Mouse (Mus musculus) limb, embryonic 14.5 days (tissue): Measurements from ENCODE around the gene Robo2. TPM values are rescaled to one million over a fixed set of nuclear protein-coding genes. Genes with fewer than 3 reads are reported as not detected.

Experiments
- ATAC-seq: fragments of 200-750 bp; cut with Nextera tagmentation; 2 replicates; pipeline ENCODE4 v1.8.0; 2017; ENCODE audit warnings: low read depth, moderate number of reproducible peaks, moderate TSS enrichment; ENCODE audit not compliant: low FRiP score
- DNase-seq: peaks from one replicate; pipeline ENCODE4 v3.0.0-alpha.2; 2015; ENCODE audit warnings: low spot score
- H3K27ac ChIP-seq: fragments of 300-500 bp; sonication (generic); replicated peaks from 2 replicates; pipeline ENCODE4 v1.5.1; 2014; ENCODE audit warnings: low read depth, mild to moderate bottlenecking, low read length, moderate library complexity, mixed read lengths
- H3K27me3 ChIP-seq: fragments of 300-500 bp; sonication (generic); 2 replicates; pipeline ENCODE4 v1.6.1; 2014; ENCODE audit warnings: low read length, mixed read lengths; ENCODE audit not compliant: control insufficient read depth, insufficient read depth
- H3K36me3 ChIP-seq: fragments of 300-500 bp; sonication (generic); 2 replicates; pipeline ENCODE4 v1.6.1; 2014; ENCODE audit warnings: mild to moderate bottlenecking, low read length, moderate library complexity, mixed read lengths; ENCODE audit not compliant: control insufficient read depth, insufficient read depth
- H3K4me1 ChIP-seq: fragments of 300-500 bp; sonication (generic); 2 replicates; pipeline ENCODE4 v1.6.1; 2014; ENCODE audit warnings: antibody characterized with exemption, low read length, mixed read lengths; ENCODE audit not compliant: control insufficient read depth, insufficient read depth
- H3K4me2 ChIP-seq: fragments of 300-500 bp; sonication (generic); replicated peaks from 2 replicates; pipeline ENCODE4 v1.6.1; 2014; ENCODE audit warnings: low read depth, mild to moderate bottlenecking, low read length, moderate library complexity; ENCODE audit not compliant: severe bottlenecking
- H3K4me3 ChIP-seq: fragments of 300-500 bp; sonication (generic); replicated peaks from 2 replicates; pipeline ENCODE4 v1.5.1; 2014; ENCODE audit warnings: low read length
- H3K9ac ChIP-seq: fragments of 300-500 bp; sonication (generic); 2 replicates; pipeline ENCODE4 v1.6.1; 2014; ENCODE audit warnings: mild to moderate bottlenecking, low read depth, low read length, moderate library complexity; ENCODE audit not compliant: severe bottlenecking
- H3K9me3 ChIP-seq: fragments of 300-500 bp; sonication (generic); 2 replicates; pipeline ENCODE4 v1.6.1; 2016; ENCODE audit warnings: low read length; ENCODE audit not compliant: control insufficient read depth
- POLR2A ChIP-seq: fragments of 200-500 bp; IDR thresholded peaks from 2 replicates; pipeline ENCODE4 v1.8.0; 2012; ENCODE audit warnings: inconsistent platforms, mild to moderate bottlenecking, moderate library complexity, borderline replicate concordance; ENCODE audit not compliant: insufficient read depth, insufficient read length; ENCODE audit errors: extremely low read depth
- WGBS: fragments of 180-500 bp; shearing (Covaris S2); extraction: QIAGEN DNeasy Blood & Tissue Kit; methylation state at CpG from one replicate; pipeline ENCODE4 v1.1.7; 2014; 5-methylcytosine and 5-hydroxymethylcytosine counted together
- polyA plus RNA-seq, 2 experiments: library from polyadenylated mRNA; depleted of rRNA in 1 of 2; stranded (reverse) in 1 of 2; unstranded in 1 of 2; fragments of >200 nt; fragmentation: Nextera tagmentation in 1 of 2; extraction: Ambion mirVana in 1 of 2; gene quantifications; 2 replicates each; pipeline versions ENCODE4 v1.2.1 to v1.2.3; 2012 to 2014

The Robo2 gene
- polyA plus RNA-seq, 2 experiments: 52.6 to 68.8 TPM

GRCm38 (mm10) chr16:74237411-74237930, 174.2 kb downstream of the Robo2 start:
- Histone ChIP-seq H3K4me3 (no peak overlapping the region), H3K9me3 (no peaks in the 10 kb centered on the region), H3K4me2 (no peak overlapping the region), H3K27ac (no peak overlapping the region), H3K27me3 (no peaks in the 10 kb centered on the region), H3K4me1 (no peaks in the 10 kb centered on the region), H3K36me3 (no peaks in the 10 kb centered on the region), H3K9ac (no peak overlapping the region)
- no peak for ATAC-seq
- no peak for DNase-seq
- 91% methylated on average over 2 of the region's 2 CpGs for WGBS
- TF ChIP-seq POLR2A: no peak

- TF ChIP-seq POLR2A: no peak
- H3K9ac ChIP-seq: no peak overlapping the region
- H3K4me1 ChIP-seq: no peaks in the 10 kb centered on the region
- H3K27me3 ChIP-seq: no peaks in the 10 kb centered on the region
- WGBS: 65% methylated on average over 6 of the region's 6 CpGs
- no peak overlapping the region for H3K27ac ChIP-seq
- ATAC-seq: no peak
- no peaks in the 10 kb centered on the region for H3K36me3 ChIP-seq
- H3K9me3 ChIP-seq: no peaks in the 10 kb centered on the region
- DNase-seq: no peak
- no peak overlapping the region for H3K4me2 ChIP-seq
- H3K4me3 ChIP-seq: no peak overlapping the region
Measured at GRCm38 (mm10) chr16:74234393-74235059, 177.1 kb downstream of the Robo2 start.

GRCm38 (mm10) chr16:74233596-74233995, 178.0 kb downstream of the Robo2 start:
- no peak for TF ChIP-seq POLR2A
- Histone ChIP-seq H3K9me3 (no peaks in the 10 kb centered on the region), H3K4me2 (no peak overlapping the region), H3K4me1 (no peaks in the 10 kb centered on the region), H3K4me3 (no peak overlapping the region), H3K27ac (no peak overlapping the region), H3K36me3 (no peaks in the 10 kb centered on the region), H3K27me3 (no peaks in the 10 kb centered on the region), H3K9ac (no peak overlapping the region)
- DNase-seq: no peak
- no peak for ATAC-seq
- WGBS: 54% methylated on average over 5 of the region's 5 CpGs

GRCm38 (mm10) chr16:74227285-74227684, 184.3 kb downstream of the Robo2 start:
- no peak for TF ChIP-seq POLR2A
- DNase-seq: peak; percentile 49
- H3K4me3 ChIP-seq: no peak overlapping the region

GRCm38 (mm10) chr16:74225423-74226272, 186.0 kb downstream of the Robo2 start:
- WGBS: 59% methylated on average over 7 of the region's 7 CpGs
- H3K27me3 ChIP-seq: no peaks in the 10 kb centered on the region

More at GRCm38 (mm10) chr16:74227285-74227684, 184.3 kb downstream of the Robo2 start:
- no peak overlapping the region for H3K9ac ChIP-seq
- no peaks in the 10 kb centered on the region for H3K27me3 ChIP-seq
- no peaks in the 10 kb centered on the region for H3K36me3 ChIP-seq
- no peak for ATAC-seq
- H3K9me3 ChIP-seq: 0 out of 2 replicates have a peak, but pooled peaks cover 3% of the 10 kb centered on the region
- no peak overlapping the region for H3K4me2 ChIP-seq
- no peak overlapping the region for H3K27ac ChIP-seq
- 0 out of 2 replicates have a peak, but pooled peaks cover 5% of the 10 kb centered on the region for H3K4me1 ChIP-seq

More at GRCm38 (mm10) chr16:74225423-74226272, 186.0 kb downstream of the Robo2 start:
- DNase-seq (no peak), ATAC-seq (no peak)
- Histone ChIP-seq H3K27ac (no peak overlapping the region), H3K9me3 (0 out of 2 replicates have a peak, but pooled peaks cover 3% of the 10 kb centered on the region), H3K4me1 (0 out of 2 replicates have a peak, but pooled peaks cover 5% of the 10 kb centered on the region), H3K9ac (no peak overlapping the region), H3K4me3 (no peak overlapping the region), H3K36me3 (no peaks in the 10 kb centered on the region), H3K4me2 (no peak overlapping the region)
- TF ChIP-seq POLR2A: no peak
